Mouse (Mus musculus): ENCODE measurements at regions not wholly inside any gene's neighbourhood (a gene's known extent, or its start where the extent isn't known, plus 50 kb on each side); places are given as distances from the start of the nearest gene placed in this dataset.

DNA sequence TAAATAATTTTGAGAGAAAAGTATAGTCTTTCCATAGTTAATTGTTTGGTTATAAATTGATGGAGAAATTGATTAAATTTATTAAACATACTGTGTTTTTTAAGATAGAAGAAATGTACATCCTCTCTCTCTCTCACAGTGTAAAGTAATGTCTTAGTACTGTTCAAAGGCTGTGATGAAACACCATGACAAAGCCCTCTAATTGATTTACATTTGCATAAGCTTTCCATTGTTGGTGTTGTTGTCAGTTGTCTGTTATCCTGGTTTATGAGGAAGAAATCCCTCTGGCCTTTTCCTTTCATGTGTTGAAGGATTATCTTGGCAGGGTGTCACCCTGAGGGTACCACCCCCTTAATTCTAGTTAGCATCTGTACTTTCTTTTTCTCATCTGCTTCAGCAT lies 207.2 kb upstream of the Dmd start:
- H3K27ac ChIP-seq: no peak overlapping the region
- no peak overlapping the region for H3K4me3 ChIP-seq (ENCODE audit: low read length)
- no peak for ATAC-seq
- no peaks in the 10 kb centered on the region for H3K27me3 ChIP-seq (ENCODE audit: insufficient read depth, low read length)
- no peaks in the 10 kb centered on the region for H3K4me1 ChIP-seq (ENCODE audit: insufficient read depth, low read length)
- no peak for TF ChIP-seq CTCF (IDR thresholded peaks at IDR 0.05; ENCODE audit: low read depth)
- no peaks in the 10 kb centered on the region for H3K36me3 ChIP-seq (ENCODE audit: insufficient read depth, low read length)
- no peak for DNase-seq (ENCODE audit: low spot score)
- H3K9me3 ChIP-seq (ENCODE audit: low read length): no peaks in the 10 kb centered on the region
- H3K9ac ChIP-seq (replicated peaks; ENCODE audit: low read length): no peak overlapping the region
- no peak overlapping the region for H3K4me2 ChIP-seq (ENCODE audit: low read depth, low read length)

- no peaks in the 10 kb centered on the region for H3K9me3 ChIP-seq (ENCODE audit: low read length)
- no peaks in the 10 kb centered on the region for H3K4me1 ChIP-seq (ENCODE audit: insufficient read depth, low read length)
- DNase-seq (ENCODE audit: low spot score) (no peak), ATAC-seq (no peak)
- H3K27me3 ChIP-seq (ENCODE audit: insufficient read depth, low read length): no peaks in the 10 kb centered on the region
- H3K36me3 ChIP-seq (ENCODE audit: insufficient read depth, low read length): no peaks in the 10 kb centered on the region
- TF ChIP-seq CTCF (IDR thresholded peaks at IDR 0.05; ENCODE audit: low read depth): no peak
- no peak overlapping the region for H3K9ac ChIP-seq (replicated peaks; ENCODE audit: low read length)
- 35% methylated on average over 2 of the region's 2 CpGs for WGBS
- H3K27ac ChIP-seq: no peak overlapping the region
- no peak overlapping the region for H3K4me3 ChIP-seq (ENCODE audit: low read length)
- no peak overlapping the region for H3K4me2 ChIP-seq (ENCODE audit: low read depth, low read length)
Observed at GRCm38 (mm10) chrX:82764204-82764603, 184.5 kb upstream of the Dmd start.

- ATAC-seq (no peak), DNase-seq (ENCODE audit: low spot score) (no peak)
- H3K27me3 ChIP-seq (ENCODE audit: insufficient read depth, low read length): no peaks in the 10 kb centered on the region
- H3K4me3 ChIP-seq (ENCODE audit: low read length): no peak overlapping the region
- H3K27ac ChIP-seq: no peak overlapping the region
- TF ChIP-seq CTCF (IDR thresholded peaks at IDR 0.05; ENCODE audit: low read depth): no peak
- no peaks in the 10 kb centered on the region for H3K9me3 ChIP-seq (ENCODE audit: low read length)
- H3K4me2 ChIP-seq (ENCODE audit: low read depth, low read length): no peak overlapping the region
- 29% methylated on average over 2 of the region's 2 CpGs for WGBS
- no peak overlapping the region for H3K9ac ChIP-seq (replicated peaks; ENCODE audit: low read length)
- no peaks in the 10 kb centered on the region for H3K36me3 ChIP-seq (ENCODE audit: insufficient read depth, low read length)
- H3K4me1 ChIP-seq (ENCODE audit: insufficient read depth, low read length): no peaks in the 10 kb centered on the region
Observed at GRCm38 (mm10) chrX:82809171-82809570, 139.5 kb upstream of the Dmd start.

- WGBS: 35% methylated on average over 11 of the region's 11 CpGs
Observed at GRCm38 (mm10) chrX:82814618-82815017, 134.1 kb upstream of the Dmd start.

GRCm38 (mm10) chrX:82817045-82817444 lies 131.6 kb upstream of the Dmd start:
- WGBS: 41% methylated on average over 4 of the region's 4 CpGs
- peak; percentile 48 for TF ChIP-seq CTCF (IDR thresholded peaks at IDR 0.05; ENCODE audit: low read depth)
- ATAC-seq (no peak), DNase-seq (ENCODE audit: low spot score) (peak; percentile 70)
- Histone ChIP-seq H3K4me3 (ENCODE audit: low read length) (no peak overlapping the region), H3K4me1 (ENCODE audit: insufficient read depth, low read length) (no peaks in the 10 kb centered on the region), H3K36me3 (ENCODE audit: insufficient read depth, low read length) (no peaks in the 10 kb centered on the region), H3K27me3 (ENCODE audit: insufficient read depth, low read length) (no peaks in the 10 kb centered on the region), H3K27ac (no peak overlapping the region), H3K9ac (replicated peaks; ENCODE audit: low read length) (no peak overlapping the region), H3K4me2 (ENCODE audit: low read depth, low read length) (0 out of 2 replicates have a peak overlapping the region, but pooled peaks have one; percentile 30), H3K9me3 (ENCODE audit: low read length) (no peaks in the 10 kb centered on the region)

More at GRCm38 (mm10) chrX:82814618-82815017, 134.1 kb upstream of the Dmd start:
- peak; percentile 53 for DNase-seq (ENCODE audit: low spot score)
- Histone ChIP-seq H3K4me3 (ENCODE audit: low read length) (peak overlapping the region; percentile 35), H3K27me3 (ENCODE audit: insufficient read depth, low read length) (no peaks in the 10 kb centered on the region), H3K4me2 (ENCODE audit: low read depth, low read length) (peak overlapping the region; percentile 50), H3K9ac (replicated peaks; ENCODE audit: low read length) (no peak overlapping the region; the same call in 1 of the 2 replicates), H3K27ac (no peak overlapping the region), H3K9me3 (ENCODE audit: low read length) (no peaks in the 10 kb centered on the region), H3K36me3 (ENCODE audit: insufficient read depth, low read length) (no peaks in the 10 kb centered on the region), H3K4me1 (ENCODE audit: insufficient read depth, low read length) (no peaks in the 10 kb centered on the region)
- ATAC-seq: peak; percentile 47; the same call in 1 of the 2 replicates
- 0 out of 2 replicates have a peak, but pooled peaks have one; percentile 6 for TF ChIP-seq CTCF (IDR thresholded peaks at IDR 0.05; ENCODE audit: low read depth)

GRCm38 (mm10) chrX:82823606-82824005 lies 125.1 kb upstream of the Dmd start:
- no peak overlapping the region for H3K4me3 ChIP-seq (ENCODE audit: low read length)
- no peaks in the 10 kb centered on the region for H3K27me3 ChIP-seq (ENCODE audit: insufficient read depth, low read length)
- ATAC-seq: no peak
- H3K4me2 ChIP-seq (ENCODE audit: low read depth, low read length): no peak overlapping the region
- no peaks in the 10 kb centered on the region for H3K9me3 ChIP-seq (ENCODE audit: low read length)
- DNase-seq (ENCODE audit: low spot score): peak; percentile 2
- no peaks in the 10 kb centered on the region for H3K36me3 ChIP-seq (ENCODE audit: insufficient read depth, low read length)
- H3K9ac ChIP-seq (replicated peaks; ENCODE audit: low read length): no peak overlapping the region
- 36% methylated on average over 5 of the region's 5 CpGs for WGBS
- no peak for TF ChIP-seq CTCF (IDR thresholded peaks at IDR 0.05; ENCODE audit: low read depth)
- H3K4me1 ChIP-seq (ENCODE audit: insufficient read depth, low read length): no peaks in the 10 kb centered on the region
- H3K27ac ChIP-seq: no peak overlapping the region

- Histone ChIP-seq H3K27me3 (ENCODE audit: insufficient read depth, low read length) (no peaks in the 10 kb centered on the region), H3K9ac (replicated peaks; ENCODE audit: low read length) (no peak overlapping the region), H3K9me3 (ENCODE audit: low read length) (no peaks in the 10 kb centered on the region), H3K4me2 (ENCODE audit: low read depth, low read length) (no peak overlapping the region), H3K4me1 (ENCODE audit: insufficient read depth, low read length) (no peaks in the 10 kb centered on the region), H3K4me3 (ENCODE audit: low read length) (no peak overlapping the region), H3K36me3 (ENCODE audit: insufficient read depth, low read length) (no peaks in the 10 kb centered on the region), H3K27ac (no peak overlapping the region)
- DNase-seq (ENCODE audit: low spot score) (no peak), ATAC-seq (no peak)
- WGBS: 50% methylated on average over 1 of the region's 1 CpGs
- TF ChIP-seq CTCF (IDR thresholded peaks at IDR 0.05; ENCODE audit: low read depth): no peak
Observed at GRCm38 (mm10) chrX:82866116-82866515, 82.6 kb upstream of the Dmd start.
